Mouse (Mus musculus) kidney, adult 2 months (tissue): ENCODE measurements around the gene Gstt4.
A peak's percentile ranks its signal among the peaks of the same experiment; 100 is the strongest.

Experiments used
- CTCF ChIP-seq: fragments of 200-500 bp; conservative IDR thresholded peaks from 2 replicates; pipeline ENCODE4 v1.5.1; 2011; ENCODE audit warnings: low read depth, mild to moderate bottlenecking, control low read depth, low read length, moderate library complexity, mixed read lengths; ENCODE audit not compliant: insufficient read depth, insufficient read length
- POLR2A ChIP-seq: fragments of 200-500 bp; IDR thresholded peaks from one replicate; pipeline ENCODE4 v1.6.1; 2011; ENCODE audit warnings: low read depth, low read length, control low read depth

GRCm38 (mm10) chr10:75835761-75836531, 13.6 kb upstream of the Gstt4 start:
- TF ChIP-seq POLR2A (no peak), CTCF (0 out of 2 replicates have a peak, but pooled peaks have one; percentile 11)
